Mouse (Mus musculus) lung, postnatal 0 days (tissue): Measurements from ENCODE around the gene Actr6. TPM values are rescaled to one million over a fixed set of nuclear protein-coding genes. Genes with fewer than 3 reads are reported as not detected.

Experiments
- ATAC-seq: fragments of 200-750 bp; cut with Nextera tagmentation; 2 replicates; pipeline ENCODE4 v1.8.0; 2017; ENCODE audit warnings: moderate library complexity
- DNase-seq: peaks from one replicate; pipeline ENCODE4 v3.0.0-alpha.2; 2016; ENCODE audit warnings: low spot score
- H3K27ac ChIP-seq: fragments of 300-500 bp; sonication (generic); 2 replicates; pipeline ENCODE4 v1.5.1; 2014; ENCODE audit warnings: antibody characterized with exemption, mild to moderate bottlenecking, low read length, mixed read lengths
- H3K27me3 ChIP-seq: fragments of 300-500 bp; sonication (generic); replicated peaks from 2 replicates; pipeline ENCODE4 v1.6.1; 2014; ENCODE audit warnings: low read length, mixed read lengths; ENCODE audit not compliant: insufficient read depth
- H3K36me3 ChIP-seq: fragments of 300-500 bp; sonication (generic); 2 replicates; pipeline ENCODE4 v1.6.1; 2014; ENCODE audit warnings: low read length, mixed read lengths; ENCODE audit not compliant: insufficient read depth
- H3K4me1 ChIP-seq: fragments of 300-500 bp; sonication (generic); 2 replicates; pipeline ENCODE4 v1.6.1; 2014; ENCODE audit warnings: antibody characterized with exemption, low read depth, low read length, mixed read lengths; ENCODE audit not compliant: insufficient read depth
- H3K4me2 ChIP-seq: fragments of 300-500 bp; sonication (generic); replicated peaks from 2 replicates; pipeline ENCODE4 v1.6.1; 2014; ENCODE audit warnings: low read depth, mild to moderate bottlenecking, low read length, moderate library complexity, mixed read lengths
- H3K4me3 ChIP-seq: fragments of 300-500 bp; sonication (generic); 2 replicates; pipeline ENCODE4 v1.5.1; 2014; ENCODE audit warnings: low read depth, low read length
- H3K9ac ChIP-seq: fragments of 300-500 bp; sonication (generic); replicated peaks from 2 replicates; pipeline ENCODE4 v1.6.1; 2014; ENCODE audit warnings: low read depth, mild to moderate bottlenecking
- H3K9me3 ChIP-seq: fragments of 300-500 bp; sonication (generic); 2 replicates; pipeline ENCODE4 v1.6.1; 2016; ENCODE audit warnings: low read length, mixed read lengths
- CTCF ChIP-seq: IDR thresholded peaks from 2 replicates; pipeline ENCODE4 v1.5.1; 2016; ENCODE audit warnings: antibody characterized with exemption, mild to moderate bottlenecking
- EP300 ChIP-seq: IDR thresholded peaks from 2 replicates; pipeline ENCODE4 v1.6.1; 2016; ENCODE audit warnings: antibody characterized with exemption, mild to moderate bottlenecking, control low read depth
- WGBS: fragments of 180-500 bp; shearing (Covaris S2); extraction: QIAGEN DNeasy Blood & Tissue Kit; methylation state at CpG from one replicate; pipeline ENCODE4 v1.1.7; 2014; 5-methylcytosine and 5-hydroxymethylcytosine counted together
- polyA plus RNA-seq: library from polyadenylated mRNA; unstranded; fragments of >200 nt; fragmentation: Nextera tagmentation; extraction: Ambion mirVana; gene quantifications from 2 replicates; pipeline ENCODE4 v1.2.1, GENCODE M21; 2015

Gene Actr6
- polyA plus RNA-seq, 1 experiment from 2014 or later, result 20.3 TPM

DNA sequence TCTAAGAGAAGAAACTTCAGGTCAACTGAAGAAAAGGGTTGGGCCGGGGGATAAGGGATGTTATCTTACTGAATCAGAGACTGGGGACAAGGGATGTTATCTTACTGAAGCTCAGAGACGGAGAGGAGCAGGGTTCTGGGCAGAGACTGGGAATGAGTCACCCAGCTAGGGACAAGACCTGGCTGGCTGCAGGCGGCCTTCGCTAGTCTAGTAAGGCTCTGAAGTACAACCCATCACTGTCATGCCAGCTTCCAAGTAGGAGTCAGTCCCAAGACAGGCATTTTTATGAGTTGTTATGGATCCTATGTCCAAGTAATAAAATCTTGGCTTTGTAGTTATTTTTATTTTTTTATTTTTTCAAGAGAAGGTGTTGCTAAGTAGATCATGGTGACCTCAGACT is 11.2 kb upstream of the Actr6 start:
- H3K9me3 ChIP-seq, result no peaks in the 10 kb centered on the region
- H3K9ac ChIP-seq, result no peak overlapping the region
- no peaks in the 10 kb centered on the region for H3K36me3 ChIP-seq
- no peak overlapping the region for H3K4me2 ChIP-seq
- no peak overlapping the region for H3K27ac ChIP-seq
- no peak for ATAC-seq
- H3K4me3 ChIP-seq, result no peak overlapping the region
- no peak for DNase-seq
- TF ChIP-seq CTCF (no peak), EP300 (no peak)
- H3K4me1 ChIP-seq, result no peaks in the 10 kb centered on the region; the same call in 1 of the 2 replicates
- WGBS, result 81% methylated on average over 4 of the region's 4 CpGs
- H3K27me3 ChIP-seq, result no peaks in the 10 kb centered on the region

DNA sequence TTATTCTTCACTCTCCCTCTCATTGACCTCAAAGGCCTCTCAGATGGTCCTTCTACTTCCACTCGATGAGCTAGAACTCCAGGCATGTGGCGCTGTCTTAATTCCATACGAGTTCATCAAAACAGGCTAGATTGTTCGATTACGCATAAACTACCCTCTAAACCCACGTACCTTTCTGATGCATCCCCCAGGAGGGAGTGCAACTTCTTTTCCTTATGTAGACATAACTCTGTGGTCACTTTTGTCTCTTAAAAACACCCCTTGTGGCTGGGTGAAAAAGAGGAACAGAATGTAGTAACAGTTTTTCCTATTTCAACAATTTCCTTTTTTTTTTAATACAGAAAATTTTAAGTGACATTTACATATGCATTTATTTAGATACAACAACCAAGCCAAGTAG is 8.9 kb upstream of the Actr6 start:
- no peak for TF ChIP-seq CTCF
- no peak for TF ChIP-seq EP300
- DNase-seq (no peak), ATAC-seq (no peak)
- no peak overlapping the region for H3K9ac ChIP-seq
- H3K36me3 ChIP-seq, result no peaks in the 10 kb centered on the region
- 77% methylated on average over 6 of the region's 6 CpGs for WGBS
- no peak overlapping the region for H3K4me3 ChIP-seq
- H3K4me1 ChIP-seq, result no peaks in the 10 kb centered on the region; the same call in 1 of the 2 replicates
- H3K9me3 ChIP-seq, result no peaks in the 10 kb centered on the region
- no peak overlapping the region for H3K4me2 ChIP-seq
- H3K27ac ChIP-seq, result no peak overlapping the region
- no peaks in the 10 kb centered on the region for H3K27me3 ChIP-seq

DNA sequence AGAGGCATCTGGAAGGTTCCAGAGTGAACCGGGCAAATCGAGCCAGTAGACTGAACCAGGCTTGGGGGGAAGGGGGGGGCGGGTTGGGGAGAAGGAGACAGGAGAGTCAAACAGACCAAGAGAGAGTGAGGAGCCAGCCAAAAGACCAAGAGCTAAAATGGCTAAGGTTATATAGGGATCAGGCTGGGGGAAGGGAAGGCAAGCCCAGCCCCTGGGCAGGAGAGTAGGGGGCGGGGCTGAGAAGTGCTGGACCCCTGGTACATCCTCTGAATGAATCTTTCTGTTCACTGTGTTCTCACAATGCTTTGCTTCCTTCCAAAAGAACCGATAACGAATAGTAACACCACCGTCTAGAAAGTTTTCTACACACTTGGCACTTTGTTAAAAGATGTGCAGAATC is 7.6 kb upstream of the Actr6 start:
- 52% methylated on average over 6 of the region's 7 CpGs for WGBS
- Histone ChIP-seq H3K4me1 (no peaks in the 10 kb centered on the region; the same call in 1 of the 2 replicates), H3K4me3 (no peak overlapping the region), H3K27me3 (no peaks in the 10 kb centered on the region), H3K36me3 (no peaks in the 10 kb centered on the region), H3K4me2 (no peak overlapping the region), H3K27ac (no peak overlapping the region), H3K9ac (no peak overlapping the region), H3K9me3 (no peaks in the 10 kb centered on the region)
- DNase-seq, result no peak
- no peak for ATAC-seq
- no peak for TF ChIP-seq EP300
- no peak for TF ChIP-seq CTCF

DNA sequence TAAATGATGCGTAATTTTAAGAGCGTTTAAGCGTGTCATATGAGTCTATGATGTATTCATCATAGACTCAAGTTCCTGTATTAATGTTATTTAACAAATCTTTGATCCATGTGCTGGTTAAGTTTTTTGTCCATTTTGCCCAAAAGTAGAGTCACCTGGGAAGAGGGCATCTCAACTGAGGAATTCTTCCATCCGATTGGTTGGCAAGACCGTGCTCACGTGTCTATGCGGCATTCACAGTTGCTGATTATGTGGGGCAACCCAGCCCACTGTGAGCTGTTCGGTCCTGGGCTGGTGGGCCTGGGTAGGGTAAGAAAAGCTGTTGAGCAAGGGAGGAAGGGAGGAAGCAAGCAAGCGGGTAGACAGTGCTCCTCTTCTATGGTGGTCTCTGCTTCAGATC is 6.3 kb upstream of the Actr6 start:
- Histone ChIP-seq H3K9me3 (no peaks in the 10 kb centered on the region), H3K4me2 (no peak overlapping the region), H3K4me1 (no peaks in the 10 kb centered on the region), H3K27me3 (no peaks in the 10 kb centered on the region), H3K36me3 (no peaks in the 10 kb centered on the region), H3K4me3 (no peak overlapping the region), H3K9ac (no peak overlapping the region), H3K27ac (no peak overlapping the region)
- ATAC-seq (no peak), DNase-seq (no peak)
- TF ChIP-seq CTCF (no peak), EP300 (no peak)
- WGBS, result 90% methylated on average over 9 of the region's 9 CpGs

DNA sequence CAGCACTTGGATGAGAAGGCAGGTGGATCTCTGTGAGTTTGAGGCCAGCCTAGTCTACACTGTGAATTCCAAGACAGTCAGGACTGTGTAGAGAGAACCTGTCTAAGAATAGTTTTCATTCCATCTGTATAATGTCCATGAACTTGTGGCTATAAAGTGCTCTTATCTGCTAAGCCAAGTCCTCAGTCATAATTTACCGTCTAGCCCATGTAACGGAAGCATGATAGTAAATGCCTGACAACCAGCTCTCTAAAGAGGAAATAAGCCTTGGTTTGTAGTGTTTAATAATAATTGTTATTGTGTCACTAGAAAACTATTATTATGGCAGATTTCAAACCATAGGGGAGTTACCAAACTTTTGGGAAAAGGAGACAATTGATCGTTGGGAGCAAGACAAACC is 5.8 kb upstream of the Actr6 start:
- Histone ChIP-seq H3K9ac (no peak overlapping the region), H3K9me3 (no peaks in the 10 kb centered on the region), H3K27me3 (no peaks in the 10 kb centered on the region), H3K4me3 (no peak overlapping the region), H3K27ac (no peak overlapping the region), H3K36me3 (no peaks in the 10 kb centered on the region), H3K4me1 (no peaks in the 10 kb centered on the region), H3K4me2 (no peak overlapping the region)
- WGBS, result 61% methylated on average over 3 of the region's 3 CpGs
- TF ChIP-seq CTCF (no peak), EP300 (no peak)
- DNase-seq (no peak), ATAC-seq (no peak)

DNA sequence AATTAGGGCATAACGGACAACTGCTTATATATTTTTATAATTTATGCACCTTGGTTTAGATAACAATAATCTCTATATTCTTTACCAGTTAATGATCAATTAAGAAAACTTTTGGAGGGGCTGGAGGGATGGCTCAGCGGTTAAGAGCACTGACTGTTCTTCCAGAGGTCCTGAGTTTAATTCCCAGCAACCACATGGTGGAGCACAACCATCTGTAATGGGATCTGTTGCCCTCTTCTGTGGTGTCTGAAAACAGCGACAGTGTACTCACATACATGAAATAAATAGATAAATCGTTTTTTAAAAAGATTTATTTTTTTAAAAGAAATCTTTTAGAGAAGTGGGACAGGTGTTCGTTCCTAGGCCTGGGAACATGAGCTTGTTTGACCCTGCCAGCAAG is 5.0 kb upstream of the Actr6 start:
- Histone ChIP-seq H3K9me3 (no peaks in the 10 kb centered on the region), H3K27ac (no peak overlapping the region), H3K4me1 (no peaks in the 10 kb centered on the region), H3K4me3 (no peak overlapping the region), H3K27me3 (no peaks in the 10 kb centered on the region), H3K36me3 (no peaks in the 10 kb centered on the region), H3K9ac (no peak overlapping the region), H3K4me2 (no peak overlapping the region)
- peak; percentile 37 for TF ChIP-seq CTCF
- no peak for TF ChIP-seq EP300
- WGBS, result 30% methylated on average over 5 of the region's 5 CpGs
- no peak for ATAC-seq
- DNase-seq, result no peak

DNA sequence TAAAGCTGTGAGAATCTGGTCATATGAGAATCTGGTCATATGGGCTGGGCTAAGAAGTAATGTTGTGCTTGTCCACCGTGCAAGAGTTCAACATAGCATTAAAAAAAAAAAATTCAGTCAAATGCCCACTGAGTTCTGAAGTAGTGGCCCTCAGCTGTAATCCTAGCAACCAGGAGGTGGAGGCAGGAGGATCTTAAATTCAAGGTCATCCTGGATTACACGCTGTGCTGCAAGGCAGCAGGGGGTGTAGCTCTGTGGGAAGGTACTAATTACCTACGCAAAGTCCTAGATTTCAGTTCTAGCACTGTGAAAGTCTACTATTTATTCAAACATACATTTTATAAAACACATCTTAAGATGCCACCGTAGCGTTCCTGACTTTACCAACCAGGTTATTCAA is 754 bp downstream of the Actr6 start:
- no peaks in the 10 kb centered on the region for H3K9me3 ChIP-seq
- no peak overlapping the region for H3K9ac ChIP-seq
- no peaks in the 10 kb centered on the region for H3K27me3 ChIP-seq
- H3K4me1 ChIP-seq, result peaks cover 4% of the 10 kb centered on the region; the same call in 1 of the 2 replicates
- H3K4me2 ChIP-seq, result peak overlapping the region; percentile 60
- TF ChIP-seq CTCF, result no peak
- 9% methylated on average over 5 of the region's 5 CpGs for WGBS
- no peak for DNase-seq
- H3K36me3 ChIP-seq, result 0 out of 2 replicates have a peak, but pooled peaks cover under 1% of the 10 kb centered on the region
- no peak overlapping the region for H3K27ac ChIP-seq
- H3K4me3 ChIP-seq, result peak overlapping the region; percentile 58
- ATAC-seq, result no peak
